Mouse (Mus musculus) testis, adult 2 months (tissue): ENCODE data around the gene Aff1.

Source experiments
- CTCF ChIP-seq: fragments of 200-500 bp; IDR thresholded peaks from 2 replicates; pipeline ENCODE4 v1.5.1; 2012; ENCODE audit warnings: low read depth, mild to moderate bottlenecking, inconsistent platforms, low read length, moderate library complexity; ENCODE audit not compliant: control insufficient read depth, insufficient read depth, insufficient replicate concordance
- POLR2A ChIP-seq: fragments of 200-500 bp; IDR thresholded peaks from 2 replicates; pipeline ENCODE4 v1.6.1; 2012; ENCODE audit warnings: low read depth, mild to moderate bottlenecking, inconsistent platforms, low read length, moderate library complexity; ENCODE audit not compliant: control insufficient read depth

DNA sequence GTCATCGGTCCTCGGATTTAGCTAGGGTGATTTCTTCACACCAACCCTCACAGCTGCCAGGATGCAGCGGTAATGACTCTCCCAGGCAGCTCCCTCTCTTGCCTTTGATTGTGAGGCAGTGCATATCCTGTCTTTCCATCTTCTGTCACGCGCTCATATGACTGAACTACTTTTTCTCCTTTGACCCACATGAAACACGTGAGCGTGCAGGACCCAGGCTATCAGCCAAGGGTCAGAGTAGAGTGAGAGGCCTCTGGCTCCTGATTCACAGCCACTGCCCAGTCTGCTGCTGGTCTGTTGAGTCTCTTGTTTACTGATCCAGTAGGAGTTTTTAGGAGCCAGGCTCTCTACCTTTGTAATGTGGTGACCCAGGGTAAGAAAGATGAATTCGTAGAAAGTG, 156.4 kb downstream of the Aff1 start:
- TF ChIP-seq POLR2A (no peak), CTCF (no peak)
